Mouse (Mus musculus): Measurements from ENCODE around the gene Cntnap3. TPM values are rescaled to one million over a fixed set of nuclear protein-coding genes. Genes with fewer than 3 reads are reported as not detected.

The Cntnap3 gene
- polyA plus RNA-seq, 1 experiment from 2014 or later: 4.2 TPM

Other genes with a start within 250 kb of the Cntnap3 start
- not detected in 2 replicates for gene Spata31, start 13.5 kb upstream of the Cntnap3 start, polyA plus RNA-seq (2015; fragmentation: Nextera tagmentation; extraction: Ambion mirVana)
- gene Spata31d1c, start 129.1 kb upstream of the Cntnap3 start, polyA plus RNA-seq (2015; fragmentation: Nextera tagmentation; extraction: Ambion mirVana): not detected in 2 replicates
- gene Prss47, start 148.8 kb upstream of the Cntnap3 start, polyA plus RNA-seq (2015; fragmentation: Nextera tagmentation; extraction: Ambion mirVana): not detected in 2 replicates
- 33.5 and 40.0 TPM in 2 replicates for gene Mfsd14b, start 209.0 kb upstream of the Cntnap3 start, polyA plus RNA-seq (2015; fragmentation: Nextera tagmentation; extraction: Ambion mirVana)
- gene Olfr465-ps1, start 234.1 kb upstream of the Cntnap3 start, polyA plus RNA-seq (2015; fragmentation: Nextera tagmentation; extraction: Ambion mirVana): not detected in 2 replicates
- gene Olfr466, start 246.3 kb upstream of the Cntnap3 start, polyA plus RNA-seq (2015; fragmentation: Nextera tagmentation; extraction: Ambion mirVana): not detected in 2 replicates